Mouse (Mus musculus) activated CD4-positive, CD25-positive, alpha-beta regulatory T cell, adult 9 weeks (primary cell): ENCODE data around the gene D330045A20Rik. TPM values are rescaled to one million over a fixed set of nuclear protein-coding genes. Genes with fewer than 3 reads are reported as not detected.

ENCODE experiments used
- polyA plus RNA-seq: library from polyadenylated mRNA; unstranded; fragments of 100-300 nt; shearing (Covaris generic); gene quantifications from one replicate; pipeline ENCODE4 v1.2.1, GENCODE M21; 2017

Gene D330045A20Rik
- 0.07 TPM for polyA plus RNA-seq

GRCm38 (mm10) chrX:139480022-139480894 lies at the start of gene D330045A20Rik:
D330045A20Rik (plus strand) TSS chrX:139480367.

GRCm38 (mm10) chrX:139562925-139563461 lies 82.8 kb downstream of the D330045A20Rik start, which contains the start of gene Rnf128:
Rnf128 (plus strand) TSS chrX:139563316.

Other genes starting within 250 kb of the D330045A20Rik start
- not detected for gene Trap1a, start 146.7 kb upstream of the D330045A20Rik start, polyA plus RNA-seq
- gene Rnf128, start 82.9 kb downstream of the D330045A20Rik start, polyA plus RNA-seq = 0.78 TPM
- 11.8 TPM for gene Tbc1d8b, start 204.6 kb downstream of the D330045A20Rik start, polyA plus RNA-seq
- gene Gm15013, start 234.1 kb downstream of the D330045A20Rik start, polyA plus RNA-seq = not detected